Mouse (Mus musculus): ENCODE measurements at regions not wholly inside any gene's neighbourhood (a gene's known extent, or its start where the extent isn't known, plus 50 kb on each side); places are given as distances from the start of the nearest gene placed in this dataset.
A peak's percentile ranks its signal among the peaks of the same experiment; 100 is the strongest.

DNA sequence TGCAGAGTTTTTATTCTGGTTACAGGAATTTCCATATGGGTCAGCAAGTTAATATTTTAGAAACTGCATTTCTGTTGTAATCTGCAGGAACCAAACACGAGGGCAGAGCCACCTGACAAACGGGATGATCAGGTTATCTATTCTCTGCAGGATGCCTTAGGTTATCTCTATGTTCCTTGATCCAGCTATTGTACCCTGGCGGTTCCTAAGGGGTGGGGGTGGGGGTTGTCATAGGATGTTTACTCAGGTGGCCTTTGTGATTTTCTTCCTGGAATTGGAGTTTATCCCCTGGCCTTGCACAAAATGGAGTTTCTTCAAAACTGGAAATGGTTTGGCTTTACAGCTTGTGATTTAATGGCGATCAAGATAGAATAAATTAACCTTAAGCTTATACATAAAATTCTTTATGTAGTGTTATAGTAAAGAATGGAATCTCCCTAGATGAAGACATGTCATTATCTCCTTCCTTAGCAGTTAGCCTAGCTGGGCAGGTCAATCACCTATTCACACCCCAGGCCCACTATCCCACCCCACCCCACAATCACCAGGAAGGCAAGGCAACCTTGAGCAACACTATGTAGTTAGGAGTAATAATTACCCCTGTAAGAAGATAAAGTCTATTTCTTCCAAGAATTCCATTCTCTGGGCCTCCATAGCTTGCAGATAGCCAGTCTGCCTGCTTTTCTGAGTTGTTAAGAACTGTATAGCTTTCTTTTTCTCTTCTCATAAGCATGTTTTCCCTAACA lies 192.3 kb upstream of the B430218F22Rik start:
- no peaks in the 10 kb centered on the region for H3K4me1 ChIP-seq (ENCODE audit: control insufficient read depth, insufficient read depth, insufficient read length)
- no peaks in the 10 kb centered on the region for H3K27me3 ChIP-seq (ENCODE audit: control insufficient read depth, insufficient read depth, low read length)
- no peak overlapping the region for H3K27ac ChIP-seq (ENCODE audit: insufficient read depth, low read length)
- H3K4me3 ChIP-seq (ENCODE audit: extremely low read depth, insufficient read depth, insufficient read length): no peak overlapping the region
- DNase-seq (ENCODE audit: low read depth in 1 of 2, low spot score in 2 of 2): no peak
- 78% methylated on average over 4 of the region's 4 CpGs for WGBS
- no peaks in the 10 kb centered on the region for H3K36me3 ChIP-seq (ENCODE audit: control insufficient read depth, insufficient read depth, low read length)
- no peak for TF ChIP-seq POLR2A (IDR thresholded peaks at IDR 0.05; ENCODE audit: low read depth, low read length)
- no peak for TF ChIP-seq CTCF (IDR thresholded peaks at IDR 0.05; ENCODE audit: extremely low read depth, insufficient read depth, insufficient read length, insufficient replicate concordance)

- Histone ChIP-seq H3K27me3 (ENCODE audit: control insufficient read depth, insufficient read depth, low read length) (no peaks in the 10 kb centered on the region), H3K4me3 (ENCODE audit: extremely low read depth, insufficient read depth, insufficient read length) (no peak overlapping the region), H3K27ac (ENCODE audit: insufficient read depth, low read length) (no peak overlapping the region), H3K4me1 (ENCODE audit: control insufficient read depth, insufficient read depth, insufficient read length) (no peaks in the 10 kb centered on the region), H3K36me3 (ENCODE audit: control insufficient read depth, insufficient read depth, low read length) (no peaks in the 10 kb centered on the region)
- TF ChIP-seq CTCF (IDR thresholded peaks at IDR 0.05; ENCODE audit: extremely low read depth, insufficient read depth, insufficient read length, insufficient replicate concordance) (no peak), POLR2A (IDR thresholded peaks at IDR 0.05; ENCODE audit: low read depth, low read length) (no peak)
- no peak for DNase-seq (ENCODE audit: low read depth in 1 of 2, low spot score in 2 of 2)
Measured at GRCm38 (mm10) chr13:118208146-118208545, 178.3 kb upstream of the B430218F22Rik start.

- DNase-seq (ENCODE audit: low read depth in 1 of 2, low spot score in 2 of 2): peak in 1 of 2 experiments; percentile 0
- TF ChIP-seq POLR2A (IDR thresholded peaks at IDR 0.05; ENCODE audit: low read depth, low read length) (no peak), CTCF (IDR thresholded peaks at IDR 0.05; ENCODE audit: extremely low read depth, insufficient read depth, insufficient read length, insufficient replicate concordance) (no peak)
- H3K4me3 ChIP-seq (ENCODE audit: extremely low read depth, insufficient read depth, insufficient read length): no peak overlapping the region
- H3K36me3 ChIP-seq (ENCODE audit: control insufficient read depth, insufficient read depth, low read length): no peaks in the 10 kb centered on the region
- no peaks in the 10 kb centered on the region for H3K27me3 ChIP-seq (ENCODE audit: control insufficient read depth, insufficient read depth, low read length)
- 26% methylated on average over 3 of the region's 3 CpGs for WGBS
- H3K4me1 ChIP-seq (ENCODE audit: control insufficient read depth, insufficient read depth, insufficient read length): no peaks in the 10 kb centered on the region
- H3K27ac ChIP-seq (ENCODE audit: insufficient read depth, low read length): no peak overlapping the region
Measured at GRCm38 (mm10) chr13:118227354-118227753, 159.1 kb upstream of the B430218F22Rik start.

DNA sequence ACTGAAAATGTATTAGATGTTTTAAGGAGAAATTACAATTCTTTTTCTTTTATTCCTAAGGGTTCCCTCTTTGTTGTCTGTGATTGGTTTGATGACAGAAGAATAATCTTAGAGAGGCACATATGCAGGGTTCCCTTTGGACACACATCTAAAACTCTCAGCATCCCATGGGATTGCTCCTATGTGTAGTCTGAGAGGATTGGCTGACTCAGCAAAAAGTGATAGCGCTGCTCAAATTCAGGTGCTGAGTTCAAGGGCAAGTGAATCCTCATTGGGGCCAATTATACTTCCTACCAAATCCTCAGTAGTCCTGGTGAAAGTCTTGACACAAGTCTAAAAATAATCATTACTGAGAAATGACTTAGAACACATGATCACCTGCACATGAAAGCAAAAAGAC lies 148.5 kb upstream of the B430218F22Rik start:
- H3K4me1 ChIP-seq (ENCODE audit: control insufficient read depth, insufficient read depth, insufficient read length): no peaks in the 10 kb centered on the region
- 90% methylated on average over 1 of the region's 1 CpGs for WGBS
- H3K4me3 ChIP-seq (ENCODE audit: extremely low read depth, insufficient read depth, insufficient read length): no peak overlapping the region
- DNase-seq (ENCODE audit: low read depth in 1 of 2, low spot score in 2 of 2): no peak
- no peaks in the 10 kb centered on the region for H3K36me3 ChIP-seq (ENCODE audit: control insufficient read depth, insufficient read depth, low read length)
- no peaks in the 10 kb centered on the region for H3K27me3 ChIP-seq (ENCODE audit: control insufficient read depth, insufficient read depth, low read length)
- no peak overlapping the region for H3K27ac ChIP-seq (ENCODE audit: insufficient read depth, low read length)
- TF ChIP-seq POLR2A (IDR thresholded peaks at IDR 0.05; ENCODE audit: low read depth, low read length): no peak

- no peak for TF ChIP-seq CTCF (IDR thresholded peaks at IDR 0.05; ENCODE audit: extremely low read depth, insufficient read depth, insufficient read length, insufficient replicate concordance)
- no peak for TF ChIP-seq POLR2A (IDR thresholded peaks at IDR 0.05; ENCODE audit: low read depth, low read length)
- Histone ChIP-seq H3K36me3 (ENCODE audit: control insufficient read depth, insufficient read depth, low read length) (no peaks in the 10 kb centered on the region), H3K27me3 (ENCODE audit: control insufficient read depth, insufficient read depth, low read length) (no peaks in the 10 kb centered on the region), H3K27ac (ENCODE audit: insufficient read depth, low read length) (no peak overlapping the region), H3K4me1 (ENCODE audit: control insufficient read depth, insufficient read depth, insufficient read length) (no peaks in the 10 kb centered on the region), H3K4me3 (ENCODE audit: extremely low read depth, insufficient read depth, insufficient read length) (no peak overlapping the region)
- DNase-seq (ENCODE audit: low read depth in 1 of 2, low spot score in 2 of 2): no peak
- 90% methylated on average over 3 of the region's 3 CpGs for WGBS
Measured at GRCm38 (mm10) chr13:118244680-118245079, 141.8 kb upstream of the B430218F22Rik start.

GRCm38 (mm10) chr13:118245546-118245945 lies 140.9 kb upstream of the B430218F22Rik start:
- 42% methylated on average over 2 of the region's 2 CpGs for WGBS
- no peak overlapping the region for H3K4me3 ChIP-seq (ENCODE audit: extremely low read depth, insufficient read depth, insufficient read length)
- H3K4me1 ChIP-seq (ENCODE audit: control insufficient read depth, insufficient read depth, insufficient read length): no peaks in the 10 kb centered on the region
- no peaks in the 10 kb centered on the region for H3K27me3 ChIP-seq (ENCODE audit: control insufficient read depth, insufficient read depth, low read length)
- no peaks in the 10 kb centered on the region for H3K36me3 ChIP-seq (ENCODE audit: control insufficient read depth, insufficient read depth, low read length)
- no peak overlapping the region for H3K27ac ChIP-seq (ENCODE audit: insufficient read depth, low read length)
- TF ChIP-seq CTCF (IDR thresholded peaks at IDR 0.05; ENCODE audit: extremely low read depth, insufficient read depth, insufficient read length, insufficient replicate concordance): no peak
- no peak for TF ChIP-seq POLR2A (IDR thresholded peaks at IDR 0.05; ENCODE audit: low read depth, low read length)
- no peak for DNase-seq (ENCODE audit: low read depth in 1 of 2, low spot score in 2 of 2)

- DNase-seq (ENCODE audit: low read depth in 1 of 2, low spot score in 2 of 2): no peak
- WGBS: 64% methylated on average over 4 of the region's 4 CpGs
- no peaks in the 10 kb centered on the region for H3K4me1 ChIP-seq (ENCODE audit: control insufficient read depth, insufficient read depth, insufficient read length)
- TF ChIP-seq CTCF (IDR thresholded peaks at IDR 0.05; ENCODE audit: extremely low read depth, insufficient read depth, insufficient read length, insufficient replicate concordance): no peak
- TF ChIP-seq POLR2A (IDR thresholded peaks at IDR 0.05; ENCODE audit: low read depth, low read length): no peak
- H3K4me3 ChIP-seq (ENCODE audit: extremely low read depth, insufficient read depth, insufficient read length): no peak overlapping the region
- H3K27ac ChIP-seq (ENCODE audit: insufficient read depth, low read length): no peak overlapping the region
- no peaks in the 10 kb centered on the region for H3K36me3 ChIP-seq (ENCODE audit: control insufficient read depth, insufficient read depth, low read length)
- H3K27me3 ChIP-seq (ENCODE audit: control insufficient read depth, insufficient read depth, low read length): no peaks in the 10 kb centered on the region
Measured at GRCm38 (mm10) chr13:118259606-118260005, 126.8 kb upstream of the B430218F22Rik start.

Data from spleen, adult 2 months (tissue).